Mouse (Mus musculus): ENCODE data around the gene Ndufaf1. TPM values are rescaled to one million over a fixed set of nuclear protein-coding genes. Genes with fewer than 3 reads are reported as not detected.
"Not testable (repeated sequence)": the region's sequence is repeated elsewhere in the genome, so short reads cannot be mapped to it uniquely, and the experiment has no call there.

Gene Ndufaf1
- polyA plus RNA-seq, 1 experiment from 2014 or later = 42.8 TPM

DNA sequence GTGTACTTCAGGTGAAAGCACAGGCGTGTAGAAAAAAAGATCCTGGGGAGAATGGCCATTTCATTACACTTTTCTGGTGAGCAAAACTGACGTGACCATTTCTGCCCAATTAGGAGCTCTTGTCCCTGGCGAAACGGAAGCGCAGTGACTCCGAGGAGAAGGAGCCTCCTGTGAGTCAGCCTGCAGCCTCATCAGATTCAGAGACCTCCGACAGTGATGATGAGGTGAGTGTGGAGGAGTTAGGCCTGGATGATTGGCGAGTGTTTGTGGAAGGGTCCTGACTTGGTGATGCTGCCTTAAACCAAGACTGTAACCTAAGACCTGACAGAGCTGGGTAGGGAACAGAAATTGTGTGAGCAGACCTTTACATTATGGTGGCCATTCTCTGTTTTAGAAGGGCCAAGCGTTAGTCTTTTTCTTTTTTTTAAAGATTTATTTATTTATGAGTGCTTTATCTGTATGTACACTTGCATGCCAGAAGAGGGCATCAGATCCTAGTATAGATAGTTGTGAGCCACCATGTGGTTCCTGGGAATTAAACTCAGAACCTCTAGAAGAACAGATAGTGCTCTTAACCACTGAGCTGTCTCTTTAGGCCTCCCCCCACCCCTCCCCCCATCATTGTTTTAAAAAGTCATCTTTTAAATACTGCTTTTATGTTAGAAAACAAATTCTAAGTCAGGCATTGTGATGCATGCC lies 29.5 kb upstream of the Ndufaf1 start:
- WGBS = 75% methylated on average over 9 of the region's 9 CpGs
- H3K27me3 ChIP-seq (replicated peaks; ENCODE audit: control insufficient read depth, insufficient read depth, low read length) = no peaks in the 10 kb centered on the region
- ATAC-seq (replicated peaks; ENCODE audit: low FRiP score, low TSS enrichment, low read depth) (no peak), DNase-seq (ENCODE audit: low spot score) (no peak)
- no peaks in the 10 kb centered on the region for H3K9me3 ChIP-seq (ENCODE audit: control insufficient read depth, low read length)
- H3K4me3 ChIP-seq (ENCODE audit: low read depth, low read length) = no peak overlapping the region
- H3K27ac ChIP-seq (ENCODE audit: low read depth) = no peak overlapping the region
- H3K4me1 ChIP-seq (replicated peaks; ENCODE audit: control insufficient read depth, insufficient read depth, low read length) = no peaks in the 10 kb centered on the region
- H3K36me3 ChIP-seq (ENCODE audit: control insufficient read depth, insufficient read depth, low read length) = peaks cover 32% of the 10 kb centered on the region
- no peak overlapping the region for H3K9ac ChIP-seq (ENCODE audit: low read length)
- H3K4me2 ChIP-seq (ENCODE audit: low read length) = no peak overlapping the region

GRCm38 (mm10) chr2:119683706-119684105 lies 21.1 kb upstream of the Ndufaf1 start:
- Histone ChIP-seq H3K27me3 (replicated peaks; ENCODE audit: control insufficient read depth, insufficient read depth, low read length) (no peaks in the 10 kb centered on the region), H3K9ac (ENCODE audit: low read length) (no peak overlapping the region), H3K36me3 (ENCODE audit: control insufficient read depth, insufficient read depth, low read length) (peaks cover 11% of the 10 kb centered on the region; the same call in 1 of the 2 replicates), H3K4me2 (ENCODE audit: low read length) (no peak overlapping the region), H3K9me3 (ENCODE audit: control insufficient read depth, low read length) (no peaks in the 10 kb centered on the region), H3K4me3 (ENCODE audit: low read depth, low read length) (no peak overlapping the region), H3K27ac (ENCODE audit: low read depth) (no peak overlapping the region), H3K4me1 (replicated peaks; ENCODE audit: control insufficient read depth, insufficient read depth, low read length) (no peaks in the 10 kb centered on the region)
- 93% methylated on average over 2 of the region's 2 CpGs for WGBS
- no peak for DNase-seq (ENCODE audit: low spot score)
- no peak for ATAC-seq (replicated peaks; ENCODE audit: low FRiP score, low TSS enrichment, low read depth)

DNA sequence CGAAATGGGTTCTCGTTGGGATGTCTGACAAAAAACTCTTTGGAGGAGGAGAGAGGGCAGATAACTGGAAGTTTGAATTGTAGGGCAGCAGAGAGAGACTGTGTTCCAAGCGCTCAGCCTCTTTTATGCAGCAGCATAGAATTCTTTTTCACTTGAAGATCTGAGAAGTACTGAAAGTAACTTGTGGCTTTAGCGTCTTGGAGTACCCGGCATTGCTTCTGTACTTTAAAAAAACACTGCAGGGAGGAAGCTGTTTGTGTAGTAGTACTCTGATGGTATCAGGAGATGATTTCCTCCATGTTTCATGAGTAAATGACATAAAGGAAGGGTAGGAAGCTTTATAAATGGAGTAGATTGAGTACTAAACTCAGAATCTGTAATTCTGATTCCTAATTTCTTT lies 13.2 kb upstream of the Ndufaf1 start:
- H3K9me3 ChIP-seq (ENCODE audit: control insufficient read depth, low read length) = no peaks in the 10 kb centered on the region
- no peak overlapping the region for H3K27ac ChIP-seq (ENCODE audit: low read depth)
- peak overlapping the region; percentile 55 for H3K4me2 ChIP-seq (ENCODE audit: low read length)
- peak overlapping the region; percentile 94 for H3K9ac ChIP-seq (ENCODE audit: low read length)
- H3K27me3 ChIP-seq (replicated peaks; ENCODE audit: control insufficient read depth, insufficient read depth, low read length) = no peaks in the 10 kb centered on the region
- peak overlapping the region; percentile 100 for H3K4me3 ChIP-seq (ENCODE audit: low read depth, low read length)
- H3K36me3 ChIP-seq (ENCODE audit: control insufficient read depth, insufficient read depth, low read length) = peaks cover 11% of the 10 kb centered on the region; the same call in 1 of the 2 replicates
- ATAC-seq (replicated peaks; ENCODE audit: low FRiP score, low TSS enrichment, low read depth) (no peak), DNase-seq (ENCODE audit: low spot score) (no peak)
- WGBS = 3% methylated on average over 5 of the region's 5 CpGs
- H3K4me1 ChIP-seq (replicated peaks; ENCODE audit: control insufficient read depth, insufficient read depth, low read length) = peaks cover 12% of the 10 kb centered on the region; the same call in 1 of the 2 replicates

- H3K4me2 ChIP-seq (ENCODE audit: low read length) = peak overlapping the region; percentile 55
- WGBS = under 1% methylated on average over 39 of the region's 39 CpGs
- H3K4me1 ChIP-seq (replicated peaks; ENCODE audit: control insufficient read depth, insufficient read depth, low read length) = peaks cover 12% of the 10 kb centered on the region; the same call in 1 of the 2 replicates
- peak overlapping the region; percentile 74 for H3K27ac ChIP-seq (ENCODE audit: low read depth)
- no peaks in the 10 kb centered on the region for H3K9me3 ChIP-seq (ENCODE audit: control insufficient read depth, low read length)
- DNase-seq (ENCODE audit: low spot score) (no peak), ATAC-seq (replicated peaks; ENCODE audit: low FRiP score, low TSS enrichment, low read depth) (peak; percentile 90)
- H3K36me3 ChIP-seq (ENCODE audit: control insufficient read depth, insufficient read depth, low read length) = peaks cover 7% of the 10 kb centered on the region; the same call in 1 of the 2 replicates
- peak overlapping the region; percentile 100 for H3K4me3 ChIP-seq (ENCODE audit: low read depth, low read length)
- no peaks in the 10 kb centered on the region for H3K27me3 ChIP-seq (replicated peaks; ENCODE audit: control insufficient read depth, insufficient read depth, low read length)
- H3K9ac ChIP-seq (ENCODE audit: low read length) = peak overlapping the region; percentile 94
Measured at GRCm38 (mm10) chr2:119675215-119675784, 12.7 kb upstream of the Ndufaf1 start.

- ATAC-seq (replicated peaks; ENCODE audit: low FRiP score, low TSS enrichment, low read depth) (peak; percentile 94), DNase-seq (ENCODE audit: low spot score) (peak; percentile 99)
- Histone ChIP-seq H3K9ac (ENCODE audit: low read length) (peak within 1 kb of the TSS; percentile 94), H3K36me3 (ENCODE audit: control insufficient read depth, insufficient read depth, low read length) (0 out of 2 replicates have a peak, but pooled peaks cover 3% of the 10 kb centered on the region), H3K4me3 (ENCODE audit: low read depth, low read length) (peak within 1 kb of the TSS; percentile 100), H3K4me2 (ENCODE audit: low read length) (peak within 1 kb of the TSS; percentile 55), H3K9me3 (ENCODE audit: control insufficient read depth, low read length) (no peaks in the 10 kb centered on the region), H3K27me3 (replicated peaks; ENCODE audit: control insufficient read depth, insufficient read depth, low read length) (no peaks in the 10 kb centered on the region), H3K4me1 (replicated peaks; ENCODE audit: control insufficient read depth, insufficient read depth, low read length) (peaks cover 12% of the 10 kb centered on the region; the same call in 1 of the 2 replicates), H3K27ac (ENCODE audit: low read depth) (peak within 1 kb of the TSS; percentile 83)
- under 1% methylated on average over 49 of the region's 58 CpGs for WGBS
Measured at GRCm38 (mm10) chr2:119674525-119675214, 12.0 kb upstream of the Ndufaf1 start, which contains the start of gene Rtf1. Gene Rtf1 (plus strand): TSS chr2:119675068.

GRCm38 (mm10) chr2:119669010-119669409 lies 6.4 kb upstream of the Ndufaf1 start:
- no peak overlapping the region for H3K9ac ChIP-seq (ENCODE audit: low read length)
- H3K4me3 ChIP-seq (ENCODE audit: low read depth, low read length) = no peak overlapping the region
- no peaks in the 10 kb centered on the region for H3K36me3 ChIP-seq (ENCODE audit: control insufficient read depth, insufficient read depth, low read length)
- DNase-seq (ENCODE audit: low spot score) (no peak), ATAC-seq (replicated peaks; ENCODE audit: low FRiP score, low TSS enrichment, low read depth) (no peak)
- 18% methylated on average over 7 of the region's 7 CpGs for WGBS
- no peak overlapping the region for H3K4me2 ChIP-seq (ENCODE audit: low read length)
- no peak overlapping the region for H3K27ac ChIP-seq (ENCODE audit: low read depth)
- no peaks in the 10 kb centered on the region for H3K27me3 ChIP-seq (replicated peaks; ENCODE audit: control insufficient read depth, insufficient read depth, low read length)
- 0 out of 2 replicates have a peak, but pooled peaks cover 1% of the 10 kb centered on the region for H3K4me1 ChIP-seq (replicated peaks; ENCODE audit: control insufficient read depth, insufficient read depth, low read length)
- H3K9me3 ChIP-seq (ENCODE audit: control insufficient read depth, low read length) = no peaks in the 10 kb centered on the region

GRCm38 (mm10) chr2:119665744-119666143 lies 3.1 kb upstream of the Ndufaf1 start:
- not testable (repeated sequence) for H3K27ac ChIP-seq (ENCODE audit: low read depth); ATAC-seq (replicated peaks; ENCODE audit: low FRiP score, low TSS enrichment, low read depth); H3K36me3 ChIP-seq (ENCODE audit: control insufficient read depth, insufficient read depth, low read length); H3K4me2 ChIP-seq (ENCODE audit: low read length); H3K4me1 ChIP-seq (replicated peaks; ENCODE audit: control insufficient read depth, insufficient read depth, low read length); H3K27me3 ChIP-seq (replicated peaks; ENCODE audit: control insufficient read depth, insufficient read depth, low read length); DNase-seq (ENCODE audit: low spot score); H3K9ac ChIP-seq (ENCODE audit: low read length); H3K4me3 ChIP-seq (ENCODE audit: low read depth, low read length); H3K9me3 ChIP-seq (ENCODE audit: control insufficient read depth, low read length)
- 74% methylated on average over 20 of the region's 23 CpGs for WGBS

DNA sequence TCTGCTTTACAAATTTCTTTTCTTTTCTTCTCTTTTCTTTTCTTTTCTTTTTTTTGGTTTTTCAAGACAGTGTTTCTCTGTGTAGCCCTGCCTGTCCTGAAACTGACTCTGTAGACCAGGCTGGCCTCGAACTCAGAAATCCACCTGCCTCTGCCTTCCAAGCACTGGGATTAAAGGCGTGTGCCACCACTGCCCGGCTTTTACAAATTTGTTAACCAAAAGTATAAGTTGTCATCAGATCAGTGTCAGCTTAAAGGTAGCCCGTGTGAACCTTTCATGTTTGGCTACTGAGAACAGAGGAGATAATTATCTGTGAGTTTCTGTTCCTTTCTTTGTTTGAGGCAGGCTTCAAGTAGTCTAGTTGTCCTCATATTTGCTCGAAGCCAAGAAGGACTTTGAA lies 18.4 kb downstream of the Ndufaf1 start:
- ATAC-seq (replicated peaks; ENCODE audit: low FRiP score, low TSS enrichment, low read depth) (no peak), DNase-seq (ENCODE audit: low spot score) (no peak)
- Histone ChIP-seq H3K9me3 (ENCODE audit: control insufficient read depth, low read length) (no peaks in the 10 kb centered on the region), H3K27ac (ENCODE audit: low read depth) (no peak overlapping the region), H3K4me3 (ENCODE audit: low read depth, low read length) (no peak overlapping the region), H3K36me3 (ENCODE audit: control insufficient read depth, insufficient read depth, low read length) (peaks cover 94% of the 10 kb centered on the region), H3K4me1 (replicated peaks; ENCODE audit: control insufficient read depth, insufficient read depth, low read length) (no peaks in the 10 kb centered on the region), H3K27me3 (replicated peaks; ENCODE audit: control insufficient read depth, insufficient read depth, low read length) (no peaks in the 10 kb centered on the region), H3K4me2 (ENCODE audit: low read length) (no peak overlapping the region), H3K9ac (ENCODE audit: low read length) (no peak overlapping the region)
- WGBS = 92% methylated on average over 5 of the region's 5 CpGs
